In genomic region chr9:120654736-120655135, GRCm38 (mm10) we compare ENCODE assay signal across 24 mouse cellular contexts.
"Had no signal": no experiment of that assay in that cellular context is flagged by ENCODE, and none has a peak within 500 bp of the region (broad histone marks: within the 10 kb centered on the region; RNA-seq: fewer than 3 reads in every experiment).

No protein-coding gene starts in this region.

- DNase-seq: gastrocnemius, postnatal 14 days; gastrocnemius, postnatal 36 days; heart, adult 18-20 months; heart, postnatal 10 days; kidney, adult 11 months; kidney, adult 2 months; kidney, postnatal 10 days; kidney, postnatal 25 days; kidney, postnatal 4 days; liver; liver, embryonic 13.5 days had no signal

- ATAC-seq: hindbrain, postnatal 0 days; intestine, embryonic 16.5 days had no signal

- H3K9me3 ChIP-seq: heart, embryonic 10.5 days; heart, embryonic 13.5 days; heart, embryonic 15.5 days; hindbrain, embryonic 13.5 days; hindbrain, embryonic 15.5 days; limb, embryonic 10.5 days; liver, embryonic 13.5 days; liver, embryonic 15.5 days had no signal

- H3K27me3 ChIP-seq: hindbrain, embryonic 13.5 days; hindbrain, embryonic 15.5 days; limb, embryonic 12.5 days; liver, embryonic 15.5 days had no signal

- H3K4me1 ChIP-seq: heart, embryonic 15.5 days; liver, embryonic 13.5 days; liver, embryonic 15.5 days had no signal

- H3K4me2 ChIP-seq: heart, embryonic 13.5 days; heart, embryonic 15.5 days; hindbrain, embryonic 13.5 days; hindbrain, embryonic 15.5 days; liver, embryonic 11.5 days; liver, embryonic 13.5 days; liver, embryonic 15.5 days had no signal

- H3K9ac ChIP-seq: heart, embryonic 13.5 days; heart, embryonic 15.5 days; hindbrain, embryonic 13.5 days; hindbrain, embryonic 15.5 days; limb, embryonic 12.5 days; liver, embryonic 13.5 days; liver, embryonic 15.5 days had no signal

- H3K4me3 ChIP-seq: heart, embryonic 10.5 days; heart, embryonic 13.5 days; heart, embryonic 15.5 days; hindbrain, embryonic 13.5 days; hindbrain, embryonic 15.5 days; layer of hippocampus, adult 2 months; left cerebral cortex, adult 2 months; limb, embryonic 12.5 days; liver, embryonic 13.5 days; liver, embryonic 15.5 days had no signal

- H3K36me3 ChIP-seq: heart, embryonic 10.5 days; heart, embryonic 13.5 days; heart, embryonic 15.5 days; hindbrain, embryonic 13.5 days; hindbrain, embryonic 15.5 days; limb, embryonic 10.5 days; limb, embryonic 12.5 days; liver, embryonic 13.5 days; liver, embryonic 15.5 days had no signal

- H3K27ac ChIP-seq: heart, embryonic 10.5 days; heart, embryonic 13.5 days; heart, embryonic 15.5 days; hindbrain, embryonic 13.5 days; hindbrain, embryonic 15.5 days; hindbrain, postnatal 0 days; layer of hippocampus, adult 2 months; left cerebral cortex, adult 2 months; limb, embryonic 12.5 days; liver, embryonic 13.5 days; liver, embryonic 15.5 days had no signal
